Mouse (Mus musculus) lung, postnatal 0 days (tissue): Measurements from ENCODE around the gene Abcc6.

Source experiments
- CTCF ChIP-seq: IDR thresholded peaks from 2 replicates; pipeline ENCODE4 v1.5.1; 2016; ENCODE audit warnings: antibody characterized with exemption, mild to moderate bottlenecking
- EP300 ChIP-seq: IDR thresholded peaks from 2 replicates; pipeline ENCODE4 v1.6.1; 2016; ENCODE audit warnings: antibody characterized with exemption, mild to moderate bottlenecking, control low read depth

- no peak for TF ChIP-seq EP300
- TF ChIP-seq CTCF: no peak
These were observed 1.4 kb downstream of the Abcc6 start for GRCm38 (mm10) chr7:46028681-46029080.
